Mouse (Mus musculus) heart, embryonic 12.5 days (tissue): ENCODE data around the gene Ddx46. TPM values are rescaled to one million over a fixed set of nuclear protein-coding genes. Genes with fewer than 3 reads are reported as not detected.
A peak's percentile ranks its signal among the peaks of the same experiment; 100 is the strongest.

Experiments used
- ATAC-seq: fragments of 200-750 bp; cut with Nextera tagmentation; 2 replicates; pipeline ENCODE4 v1.8.0; 2017; ENCODE audit warnings: moderate TSS enrichment, moderate library complexity; ENCODE audit not compliant: insufficient number of reproducible peaks, low FRiP score
- H3K27ac ChIP-seq: fragments of 300-500 bp; sonication (generic); 2 replicates; pipeline ENCODE4 v1.5.1; 2016; ENCODE audit warnings: mild to moderate bottlenecking, moderate library complexity; ENCODE audit not compliant: poor library complexity, severe bottlenecking
- H3K27me3 ChIP-seq: fragments of 300-500 bp; sonication (generic); replicated peaks from 2 replicates; pipeline ENCODE4 v1.6.1; 2016; ENCODE audit warnings: mild to moderate bottlenecking, moderate library complexity
- H3K36me3 ChIP-seq: fragments of 300-500 bp; sonication (generic); 2 replicates; pipeline ENCODE4 v1.6.1; 2016; ENCODE audit warnings: mild to moderate bottlenecking, moderate library complexity
- H3K4me1 ChIP-seq: fragments of 300-500 bp; sonication (generic); replicated peaks from 2 replicates; pipeline ENCODE4 v1.6.1; 2016; ENCODE audit warnings: mild to moderate bottlenecking
- H3K4me2 ChIP-seq: fragments of 300-500 bp; sonication (generic); 2 replicates; pipeline ENCODE4 v1.6.1; 2016; ENCODE audit warnings: mild to moderate bottlenecking, moderate library complexity
- H3K4me3 ChIP-seq: fragments of 300-500 bp; sonication (generic); 2 replicates; pipeline ENCODE4 v1.5.1; 2016; ENCODE audit warnings: mild to moderate bottlenecking
- H3K9ac ChIP-seq: fragments of 300-500 bp; sonication (generic); 2 replicates; pipeline ENCODE4 v1.6.1; 2016; ENCODE audit warnings: mild to moderate bottlenecking, moderate library complexity
- H3K9me3 ChIP-seq: fragments of 300-500 bp; sonication (generic); replicated peaks from 2 replicates; pipeline ENCODE4 v1.6.1; 2016; ENCODE audit warnings: mild to moderate bottlenecking, moderate library complexity
- WGBS: fragments of 180-500 bp; shearing (Covaris S2); methylation state at CpG from one replicate; pipeline ENCODE4 v1.1.7; 2016; 5-methylcytosine and 5-hydroxymethylcytosine counted together
- polyA plus RNA-seq: library from polyadenylated mRNA; unstranded; fragments of >200 nt; fragmentation: Nextera tagmentation; extraction: Ambion mirVana; gene quantifications from 2 replicates; pipeline ENCODE4 v1.2.1, GENCODE M21; 2016

The Ddx46 gene
- polyA plus RNA-seq = 25.4 and 27.0 TPM in 2 replicates

DNA sequence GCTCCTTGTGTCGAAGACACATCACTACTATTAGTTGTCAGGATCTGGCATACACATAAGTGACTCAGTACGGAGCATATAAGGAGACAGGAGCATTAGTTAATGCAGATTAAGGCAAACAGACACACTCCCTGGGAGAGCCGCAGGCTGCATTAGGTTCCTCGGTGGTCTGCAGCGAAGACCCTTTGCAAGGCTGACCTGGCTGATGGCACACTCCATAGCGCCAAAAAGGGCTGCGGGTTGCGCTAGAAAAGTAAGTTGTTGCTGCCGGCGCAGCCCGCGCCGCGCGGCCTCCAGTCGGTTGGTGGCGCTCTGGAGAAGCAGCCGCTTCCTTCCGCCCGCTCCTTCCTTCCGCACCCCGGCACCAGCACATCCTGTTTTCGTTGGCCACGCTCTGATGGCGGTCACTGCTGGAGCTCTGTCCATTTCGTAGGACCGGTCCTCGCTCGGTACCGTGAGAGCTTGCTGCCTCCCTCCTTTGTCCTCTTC is at the start of gene Ddx46:
Ddx46 (plus strand) TSS at position 389 of the 489 bp plus-strand sequence.
- Histone ChIP-seq H3K27ac (no peak within 1 kb of the TSS), H3K4me2 (peak within 1 kb of the TSS; percentile 93), H3K4me1 (peaks cover 11% of the 10 kb centered on the region), H3K4me3 (peak within 1 kb of the TSS; percentile 99), H3K9ac (peak within 1 kb of the TSS; percentile 97), H3K36me3 (peaks cover 53% of the 10 kb centered on the region), H3K9me3 (no peaks in the 10 kb centered on the region), H3K27me3 (no peaks in the 10 kb centered on the region)
- 5% methylated on average over 30 of the region's 30 CpGs for WGBS
- peak; percentile 86 for ATAC-seq

DNA sequence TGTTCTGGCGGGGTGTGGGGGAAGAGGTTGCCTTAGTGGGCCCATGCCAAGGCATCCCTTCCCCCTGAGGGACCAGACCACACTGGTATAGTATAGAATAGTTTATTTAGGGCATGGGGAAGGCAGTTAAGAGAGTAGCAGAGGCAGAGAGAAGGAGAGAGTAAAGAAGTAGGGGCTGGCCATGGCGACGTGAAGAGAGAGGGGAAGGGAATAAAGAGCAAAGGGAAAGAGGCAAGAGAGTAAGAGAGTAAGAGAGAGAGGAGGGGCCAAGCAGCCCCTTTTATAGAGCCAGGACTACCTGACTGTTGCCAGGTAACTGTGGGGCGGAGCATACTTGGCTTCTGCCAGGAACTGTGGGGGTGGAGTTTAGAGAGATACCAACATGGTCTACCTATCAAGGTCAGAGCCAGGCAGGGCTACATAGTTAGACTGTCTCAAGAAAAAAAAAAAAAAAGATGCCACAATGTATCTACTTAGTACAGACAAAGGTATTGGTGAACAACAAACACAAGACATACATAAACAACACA is 42.8 kb upstream of the Ddx46 start:
- no peaks in the 10 kb centered on the region for H3K27me3 ChIP-seq
- H3K36me3 ChIP-seq = peaks cover 27% of the 10 kb centered on the region
- H3K4me2 ChIP-seq = no peak overlapping the region
- 73% methylated on average over 4 of the region's 4 CpGs for WGBS
- H3K9ac ChIP-seq = no peak overlapping the region
- H3K9me3 ChIP-seq = no peaks in the 10 kb centered on the region
- ATAC-seq = no peak
- H3K4me3 ChIP-seq = no peak overlapping the region
- no peak overlapping the region for H3K27ac ChIP-seq
- H3K4me1 ChIP-seq = peaks cover 10% of the 10 kb centered on the region

DNA sequence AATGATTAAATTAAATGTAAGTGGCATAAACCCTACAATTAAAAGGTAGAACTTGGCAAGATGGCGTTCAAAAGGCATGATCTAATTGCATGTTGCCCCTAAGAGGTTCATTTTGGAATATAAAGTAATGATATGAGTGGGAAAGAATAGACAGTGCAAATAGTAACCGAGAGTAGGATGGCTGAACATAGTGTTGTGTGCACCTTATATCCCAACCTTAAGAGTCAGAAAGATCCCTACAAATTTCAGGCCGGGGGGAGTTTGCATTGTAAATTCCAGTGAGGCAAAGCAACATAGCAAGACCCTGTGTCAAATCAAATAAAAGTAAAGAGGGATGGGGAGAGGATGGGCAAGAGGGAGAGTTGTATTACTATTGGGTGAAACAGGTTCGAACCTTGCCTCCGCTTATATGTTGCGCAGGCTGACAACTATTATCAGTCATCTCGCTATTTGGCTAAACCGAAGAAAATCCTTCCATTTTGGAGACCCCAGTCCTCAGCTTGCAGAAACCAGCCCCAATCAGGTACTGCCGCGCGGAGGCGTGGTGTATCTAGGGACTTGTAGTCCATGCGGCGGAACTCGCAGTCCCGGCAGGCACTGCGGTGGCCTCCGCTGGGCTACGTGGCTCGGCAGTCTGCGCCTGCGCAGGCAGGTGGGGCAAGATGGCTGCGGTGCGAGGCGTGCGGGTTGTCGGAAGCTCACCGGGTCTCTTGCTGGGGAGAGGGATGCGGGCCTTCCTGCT is 42.1 kb upstream of the Ddx46 start:
- Histone ChIP-seq H3K4me1 (peaks cover 10% of the 10 kb centered on the region), H3K9me3 (no peaks in the 10 kb centered on the region), H3K4me3 (peak overlapping the region; percentile 94), H3K27ac (peak overlapping the region; percentile 57), H3K36me3 (peaks cover 33% of the 10 kb centered on the region), H3K9ac (peak overlapping the region; percentile 93), H3K27me3 (no peaks in the 10 kb centered on the region), H3K4me2 (peak overlapping the region; percentile 76)
- WGBS = 5% methylated on average over 29 of the region's 29 CpGs
- ATAC-seq = peak; percentile 97

DNA sequence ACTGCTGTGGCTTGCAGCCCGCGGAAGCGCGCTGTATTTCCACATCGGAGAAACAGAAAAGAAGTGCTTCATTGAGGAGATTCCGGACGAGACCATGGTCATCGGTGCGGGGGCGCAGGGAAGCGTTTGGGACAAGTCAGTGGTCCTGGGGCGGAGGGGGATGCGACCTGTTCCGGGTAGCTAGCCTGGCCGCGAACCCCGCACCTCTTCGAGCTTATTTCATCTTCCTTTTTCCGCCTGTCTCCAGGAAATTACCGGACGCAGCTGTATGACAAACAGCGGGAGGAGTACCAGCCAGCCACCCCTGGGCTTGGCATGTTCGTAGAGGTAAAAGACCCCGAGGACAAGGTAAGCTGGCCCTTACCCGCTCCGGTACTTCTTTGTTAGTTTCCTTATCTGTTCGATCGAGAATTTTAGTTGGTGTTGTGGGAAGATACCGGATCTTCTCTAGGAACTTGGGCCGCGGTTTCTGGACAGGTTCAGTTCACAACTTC is 41.5 kb upstream of the Ddx46 start:
- under 1% methylated on average over 31 of the region's 31 CpGs for WGBS
- H3K4me1 ChIP-seq = peaks cover 10% of the 10 kb centered on the region
- H3K4me2 ChIP-seq = peak overlapping the region; percentile 76
- peaks cover 39% of the 10 kb centered on the region for H3K36me3 ChIP-seq
- peak overlapping the region; percentile 57 for H3K27ac ChIP-seq
- peak overlapping the region; percentile 93 for H3K9ac ChIP-seq
- ATAC-seq = peak; percentile 50
- no peaks in the 10 kb centered on the region for H3K27me3 ChIP-seq
- H3K4me3 ChIP-seq = peak overlapping the region; percentile 94
- H3K9me3 ChIP-seq = no peaks in the 10 kb centered on the region

DNA sequence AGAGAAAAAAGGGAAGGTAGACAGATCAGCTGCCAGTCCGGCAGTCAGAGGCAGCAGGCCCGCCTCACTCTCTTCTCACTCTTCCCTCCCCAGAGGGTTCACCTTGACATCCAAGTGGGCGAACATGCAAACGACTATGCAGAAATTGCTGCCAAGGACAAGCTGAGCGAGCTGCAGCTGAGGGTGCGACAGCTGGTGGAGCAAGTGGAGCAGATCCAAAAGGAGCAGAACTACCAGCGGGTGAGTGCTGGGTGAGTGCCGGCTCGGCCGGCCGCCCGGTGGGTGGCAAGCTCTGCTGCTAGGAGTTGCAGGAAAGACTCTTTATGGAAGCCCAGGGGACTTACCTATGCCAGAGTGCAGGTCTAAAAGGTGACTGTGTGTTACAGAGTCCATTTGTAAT is 39.5 kb upstream of the Ddx46 start:
- ATAC-seq = no peak
- Histone ChIP-seq H3K27me3 (no peaks in the 10 kb centered on the region), H3K4me2 (no peak overlapping the region), H3K9ac (no peak overlapping the region), H3K9me3 (no peaks in the 10 kb centered on the region), H3K4me3 (no peak overlapping the region), H3K4me1 (peaks cover 15% of the 10 kb centered on the region), H3K36me3 (peaks cover 41% of the 10 kb centered on the region), H3K27ac (no peak overlapping the region)
- WGBS = 88% methylated on average over 12 of the region's 12 CpGs

DNA sequence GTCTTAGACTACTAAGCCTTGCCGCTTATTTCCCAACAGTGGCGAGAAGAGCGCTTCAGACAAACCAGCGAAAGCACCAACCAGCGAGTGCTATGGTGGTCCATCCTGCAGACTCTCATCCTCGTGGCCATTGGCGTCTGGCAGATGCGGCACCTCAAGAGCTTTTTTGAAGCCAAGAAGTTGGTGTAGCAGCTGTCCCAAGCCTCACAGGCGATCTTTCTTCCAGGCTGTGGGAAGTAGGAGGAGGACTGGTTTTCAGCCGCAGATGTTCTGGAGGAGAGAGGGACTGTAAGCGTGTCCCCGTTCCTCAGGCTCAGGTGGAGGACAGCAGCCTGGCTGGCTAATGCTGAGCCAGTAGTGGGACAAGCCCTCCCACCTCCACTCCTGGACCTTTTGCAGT is 38.0 kb upstream of the Ddx46 start:
- Histone ChIP-seq H3K9me3 (no peaks in the 10 kb centered on the region), H3K9ac (no peak overlapping the region), H3K27ac (no peak overlapping the region), H3K4me1 (peaks cover 20% of the 10 kb centered on the region), H3K4me2 (no peak overlapping the region), H3K4me3 (no peak overlapping the region), H3K27me3 (no peaks in the 10 kb centered on the region), H3K36me3 (peaks cover 41% of the 10 kb centered on the region)
- 94% methylated on average over 12 of the region's 12 CpGs for WGBS
- ATAC-seq = no peak

DNA sequence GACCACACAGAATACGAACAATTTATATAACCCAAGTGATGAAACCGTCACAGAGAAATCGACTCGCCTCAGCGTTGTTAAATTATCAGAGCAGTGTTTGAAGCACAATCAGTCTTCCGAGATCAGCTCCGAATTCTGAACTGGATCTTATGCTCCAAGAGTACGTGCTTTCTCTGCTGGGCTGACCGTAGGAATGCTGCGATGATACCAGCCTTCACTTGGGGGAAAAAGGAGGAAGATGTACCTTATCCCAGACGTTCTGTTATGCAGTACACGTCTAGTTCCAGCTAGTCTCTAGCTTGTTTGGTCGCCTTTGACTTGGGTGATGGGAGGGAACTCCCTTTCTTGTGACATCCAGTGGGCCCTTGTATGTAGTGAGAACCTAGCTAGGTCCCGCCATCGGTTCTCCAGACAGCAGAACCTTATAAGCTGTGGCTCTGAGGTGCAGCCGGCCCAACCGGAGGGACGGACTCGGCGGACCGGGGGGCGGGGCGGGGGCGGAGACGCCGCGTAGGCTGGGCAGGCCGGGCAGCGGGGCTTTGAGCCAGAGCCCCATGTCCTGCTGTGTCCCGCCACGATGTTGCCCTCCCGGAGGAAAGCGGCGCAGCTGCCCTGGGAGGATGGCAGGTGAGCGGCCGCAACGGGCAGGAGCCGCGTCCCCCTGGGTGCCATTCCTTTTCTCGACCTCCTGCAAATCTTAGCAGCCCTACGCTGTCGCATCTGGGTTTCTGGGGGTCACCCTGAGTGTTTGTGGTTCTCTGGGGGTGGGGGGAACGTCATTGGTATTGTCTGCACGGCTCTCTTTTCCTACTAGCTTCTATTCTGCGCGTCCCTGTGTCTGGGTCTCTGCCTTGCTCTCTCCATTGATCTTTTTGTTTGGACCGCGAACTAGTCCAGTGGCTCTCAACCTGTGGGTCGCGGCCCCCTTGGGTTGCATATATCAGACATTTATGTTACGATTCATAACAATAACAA is 35.0 kb upstream of the Ddx46 start, which contains the start of gene B4galt7:
B4galt7 (plus strand) TSS at position 331 of the 975 bp plus-strand sequence.
- Histone ChIP-seq H3K27ac (no peak within 1 kb of the TSS), H3K9ac (peak within 1 kb of the TSS; percentile 87), H3K27me3 (no peaks in the 10 kb centered on the region), H3K36me3 (peaks cover 47% of the 10 kb centered on the region), H3K4me2 (peak within 1 kb of the TSS; percentile 85), H3K4me1 (peaks cover 10% of the 10 kb centered on the region), H3K9me3 (no peaks in the 10 kb centered on the region), H3K4me3 (peak within 1 kb of the TSS; percentile 80)
- WGBS = 10% methylated on average over 51 of the region's 51 CpGs
- ATAC-seq = peak; percentile 92

DNA sequence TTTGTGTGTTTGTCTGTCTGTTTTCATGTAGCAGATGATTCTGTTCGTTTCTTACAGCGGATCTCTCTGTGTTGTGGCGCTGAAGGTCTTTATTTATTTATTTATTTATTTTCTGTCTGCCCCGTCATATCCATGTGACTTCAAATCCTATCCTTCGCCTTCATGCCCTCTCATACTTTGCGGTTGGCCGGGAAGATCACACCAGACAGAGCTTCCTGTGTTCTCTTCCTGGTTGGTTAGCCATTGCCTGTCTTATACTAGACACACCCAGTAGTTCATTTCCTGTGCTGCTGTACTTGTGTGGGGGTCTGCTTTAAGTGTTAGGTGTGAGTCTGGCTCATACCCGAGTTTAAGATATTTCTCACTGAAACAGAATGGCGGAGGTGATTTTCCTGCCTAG is 34.2 kb upstream of the Ddx46 start:
- no peaks in the 10 kb centered on the region for H3K27me3 ChIP-seq
- no peaks in the 10 kb centered on the region for H3K9me3 ChIP-seq
- H3K36me3 ChIP-seq = peaks cover 46% of the 10 kb centered on the region
- H3K9ac ChIP-seq = peak overlapping the region; percentile 87
- peak overlapping the region; percentile 85 for H3K4me2 ChIP-seq
- peak; percentile 7; the same call in 1 of the 2 replicates for ATAC-seq
- H3K27ac ChIP-seq = no peak overlapping the region
- WGBS = 21% methylated on average over 9 of the region's 9 CpGs
- H3K4me1 ChIP-seq = peaks cover 10% of the 10 kb centered on the region
- H3K4me3 ChIP-seq = peak overlapping the region; percentile 80

DNA sequence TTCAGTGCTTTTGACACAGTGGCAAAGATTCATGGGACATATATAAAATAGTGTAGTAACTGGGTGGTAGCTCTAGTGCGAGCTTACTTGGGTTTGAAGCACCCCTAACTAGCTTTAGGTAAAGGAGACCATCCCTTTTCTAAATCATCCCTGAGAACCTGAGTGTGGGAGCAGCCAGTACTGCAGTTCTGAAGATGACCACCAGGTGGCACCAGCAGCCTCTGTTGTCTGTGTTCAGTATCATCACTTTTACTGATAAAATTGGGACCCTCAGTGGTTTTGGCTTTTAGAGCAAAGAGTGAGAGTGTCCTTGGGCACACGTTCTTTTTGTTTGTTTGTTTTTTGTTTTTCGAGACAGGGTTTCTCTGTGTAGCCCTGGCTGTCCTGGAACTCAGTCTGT is 33.2 kb upstream of the Ddx46 start:
- Histone ChIP-seq H3K4me3 (no peak overlapping the region), H3K27ac (no peak overlapping the region), H3K27me3 (no peaks in the 10 kb centered on the region), H3K36me3 (peaks cover 46% of the 10 kb centered on the region), H3K9ac (no peak overlapping the region), H3K4me1 (peaks cover 10% of the 10 kb centered on the region), H3K4me2 (no peak overlapping the region), H3K9me3 (no peaks in the 10 kb centered on the region)
- WGBS = 9% methylated on average over 3 of the region's 3 CpGs
- no peak for ATAC-seq

DNA sequence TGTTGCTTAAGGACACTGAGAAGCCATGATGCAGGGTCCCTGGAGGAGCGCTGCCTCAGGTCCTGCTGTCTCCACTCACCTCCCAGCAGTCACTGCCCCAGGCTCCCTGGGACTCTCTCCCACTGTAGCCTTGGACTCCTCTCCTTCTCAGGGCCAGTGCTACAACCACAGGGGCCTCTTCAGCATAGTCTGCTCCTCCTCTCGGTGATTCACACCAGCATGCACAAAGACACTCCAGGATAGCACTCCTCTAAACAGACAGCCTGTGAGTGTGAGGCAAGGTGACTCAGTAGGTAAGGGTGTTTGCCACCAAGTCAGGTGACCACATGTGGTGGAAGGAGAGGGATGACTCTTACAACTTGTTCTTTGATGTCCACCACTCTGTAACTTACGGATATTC is 30.2 kb upstream of the Ddx46 start:
- Histone ChIP-seq H3K4me3 (no peak overlapping the region), H3K27ac (no peak overlapping the region), H3K4me2 (no peak overlapping the region), H3K9ac (no peak overlapping the region), H3K9me3 (no peaks in the 10 kb centered on the region), H3K4me1 (peaks cover 6% of the 10 kb centered on the region), H3K36me3 (peaks cover 57% of the 10 kb centered on the region), H3K27me3 (no peaks in the 10 kb centered on the region)
- 92% methylated on average over 3 of the region's 3 CpGs for WGBS
- no peak for ATAC-seq
